Mouse (Mus musculus) hindbrain, embryonic 15.5 days (tissue): Measurements from ENCODE around the gene Phf14. TPM values are rescaled to one million over a fixed set of nuclear protein-coding genes. Genes with fewer than 3 reads are reported as not detected.
"Not testable (repeated sequence)": the region's sequence is repeated elsewhere in the genome, so short reads cannot be mapped to it uniquely, and the experiment has no call there.

Experiments
- ATAC-seq: fragments of 200-750 bp; cut with Nextera tagmentation; 2 replicates; pipeline ENCODE4 v1.8.0; 2017; ENCODE audit warnings: low read depth, moderate number of reproducible peaks, moderate TSS enrichment; ENCODE audit not compliant: low FRiP score
- H3K27ac ChIP-seq: fragments of 300-500 bp; sonication (generic); replicated peaks from 2 replicates; pipeline ENCODE4 v1.5.1; 2015; ENCODE audit warnings: mild to moderate bottlenecking, inconsistent platforms
- H3K27me3 ChIP-seq: fragments of 300-500 bp; sonication (generic); 2 replicates; pipeline ENCODE4 v1.6.1; 2015; ENCODE audit warnings: control low read depth, inconsistent platforms
- H3K36me3 ChIP-seq: fragments of 300-500 bp; sonication (generic); 2 replicates; pipeline ENCODE4 v1.6.1; 2015; ENCODE audit warnings: control low read depth, inconsistent platforms
- H3K4me1 ChIP-seq: fragments of 300-500 bp; sonication (generic); replicated peaks from 2 replicates; pipeline ENCODE4 v1.6.1; 2015; ENCODE audit warnings: control low read depth, inconsistent platforms
- H3K4me2 ChIP-seq: fragments of 300-500 bp; sonication (generic); 2 replicates; pipeline ENCODE4 v1.6.1; 2015; ENCODE audit warnings: moderate library complexity, mild to moderate bottlenecking, inconsistent platforms
- H3K4me3 ChIP-seq: fragments of 300-500 bp; sonication (generic); 2 replicates; pipeline ENCODE4 v1.5.1; 2015; ENCODE audit warnings: mild to moderate bottlenecking, inconsistent platforms
- H3K9ac ChIP-seq: fragments of 300-500 bp; sonication (generic); 2 replicates; pipeline ENCODE4 v1.6.1; 2015; ENCODE audit warnings: inconsistent platforms
- H3K9me3 ChIP-seq: fragments of 300-500 bp; sonication (generic); 2 replicates; pipeline ENCODE4 v1.6.1; 2016; ENCODE audit warnings: control low read depth, inconsistent platforms
- WGBS: fragments of 180-500 bp; shearing (Covaris S2); methylation state at CpG from one replicate; pipeline ENCODE4 v1.1.7; 2015; 5-methylcytosine and 5-hydroxymethylcytosine counted together
- polyA plus RNA-seq: library from polyadenylated mRNA; unstranded; fragments of >200 nt; fragmentation: Nextera tagmentation; extraction: Ambion mirVana; gene quantifications from 2 replicates; pipeline ENCODE4 v1.2.1, GENCODE M21; 2015

Gene Phf14
- 82.0 and 84.7 TPM in 2 replicates for polyA plus RNA-seq

- Histone ChIP-seq H3K27ac (peak within 1 kb of the TSS; percentile 88), H3K36me3 (peaks cover 11% of the 10 kb centered on the region), H3K9me3 (no peaks in the 10 kb centered on the region), H3K4me2 (peak within 1 kb of the TSS; percentile 78), H3K27me3 (no peaks in the 10 kb centered on the region), H3K9ac (peak within 1 kb of the TSS; percentile 96), H3K4me1 (peaks cover 22% of the 10 kb centered on the region), H3K4me3 (peak within 1 kb of the TSS; percentile 91)
- under 1% methylated on average over 59 of the region's 59 CpGs for WGBS
- ATAC-seq: peak; percentile 98
Observed at GRCm38 (mm10) chr6:11907269-11908032, at the start of gene Phf14, which contains the start of gene Ndufa4. Gene Phf14, plus strand, starts transcription at chr6:11907809. Gene Ndufa4, minus strand, starts transcription at chr6:11907497.

DNA sequence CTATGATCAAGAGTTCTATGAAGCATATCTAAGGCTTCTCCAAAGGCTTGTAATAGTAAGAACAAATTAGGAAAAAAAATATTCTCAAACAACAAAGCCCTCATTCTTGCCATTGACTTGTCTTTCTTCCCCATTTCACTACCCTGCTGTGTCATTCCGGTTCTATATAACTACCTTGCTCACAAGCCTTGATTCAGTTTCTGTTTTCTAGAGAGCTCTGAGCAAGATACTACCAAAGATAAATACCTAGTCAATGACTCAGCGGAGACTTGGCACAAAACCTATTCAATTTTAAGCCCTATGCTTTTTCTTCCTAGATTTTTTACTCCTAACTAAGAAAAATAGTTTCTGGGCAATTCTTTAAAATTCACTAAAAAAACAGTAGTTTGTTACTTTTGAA lies 32.2 kb upstream of the Phf14 start:
- not testable (repeated sequence) for H3K4me2 ChIP-seq, H3K9me3 ChIP-seq, H3K4me3 ChIP-seq, ATAC-seq, H3K9ac ChIP-seq, H3K27ac ChIP-seq, H3K4me1 ChIP-seq, H3K27me3 ChIP-seq, H3K36me3 ChIP-seq
- no CpG with 5 or more reads among the region's 2 CpGs for WGBS

DNA sequence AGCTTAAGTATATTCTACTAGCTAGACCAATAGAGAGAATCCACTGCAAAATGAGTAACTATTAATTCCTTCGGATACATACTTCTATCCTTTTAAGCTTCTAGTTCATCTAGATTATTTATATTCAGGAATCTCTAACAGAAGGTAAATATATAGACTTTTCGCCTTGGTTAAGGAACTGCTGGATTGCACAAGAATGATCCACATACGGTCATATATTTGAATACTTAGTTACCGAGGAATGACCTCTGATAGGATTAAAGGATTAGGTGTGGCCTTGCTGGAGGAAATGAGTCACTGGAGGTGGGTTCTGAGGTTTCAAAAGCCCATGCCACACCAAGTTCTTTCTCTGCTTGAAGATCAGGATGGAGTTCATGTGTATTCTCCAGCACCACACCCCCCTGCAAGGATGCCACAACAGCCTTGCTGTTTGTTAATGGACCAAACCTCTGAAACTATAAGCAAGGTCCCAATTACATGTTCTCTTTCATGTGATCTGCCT lies 6.7 kb upstream of the Phf14 start:
- 94% methylated on average over 4 of the region's 4 CpGs for WGBS
- H3K27ac ChIP-seq: no peak overlapping the region
- no peaks in the 10 kb centered on the region for H3K27me3 ChIP-seq
- no peak overlapping the region for H3K4me2 ChIP-seq
- peaks cover 5% of the 10 kb centered on the region for H3K4me1 ChIP-seq
- ATAC-seq: no peak
- H3K9me3 ChIP-seq: no peaks in the 10 kb centered on the region
- no peak overlapping the region for H3K4me3 ChIP-seq
- peaks cover 42% of the 10 kb centered on the region for H3K36me3 ChIP-seq
- H3K9ac ChIP-seq: no peak overlapping the region

GRCm38 (mm10) chr6:11906890-11907268 lies 730 bp upstream of the Phf14 start:
- no peaks in the 10 kb centered on the region for H3K27me3 ChIP-seq
- peak overlapping the region; percentile 91 for H3K4me3 ChIP-seq
- H3K9me3 ChIP-seq: no peaks in the 10 kb centered on the region
- H3K4me1 ChIP-seq: peaks cover 22% of the 10 kb centered on the region
- peak overlapping the region; percentile 88 for H3K27ac ChIP-seq
- ATAC-seq: peak; percentile 63
- H3K4me2 ChIP-seq: peak overlapping the region; percentile 78
- WGBS: 2% methylated on average over 5 of the region's 5 CpGs
- H3K9ac ChIP-seq: peak overlapping the region; percentile 96
- H3K36me3 ChIP-seq: peaks cover 11% of the 10 kb centered on the region

DNA sequence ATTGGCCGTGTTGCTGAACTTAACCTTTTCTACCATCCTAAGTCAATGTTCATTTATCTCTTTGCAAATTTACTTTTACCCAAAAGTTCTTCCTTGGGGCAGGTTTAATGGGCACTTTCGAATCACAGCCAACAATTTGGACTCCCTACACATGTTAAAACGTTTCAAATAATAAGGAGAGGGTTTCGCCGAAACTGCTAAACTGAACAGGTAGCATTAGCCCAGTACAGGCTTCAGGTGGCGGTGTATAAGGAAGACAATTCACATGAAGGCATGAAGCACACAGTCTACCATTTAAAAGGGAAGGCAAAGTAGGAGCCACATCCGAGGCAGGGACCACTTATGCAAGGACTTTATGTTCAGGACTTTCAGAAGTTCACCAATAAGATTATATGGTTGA lies 561 bp downstream of the Phf14 start:
- Histone ChIP-seq H3K27ac (no peak overlapping the region), H3K9ac (0 out of 2 replicates have a peak overlapping the region, but pooled peaks have one; percentile 96), H3K4me1 (peaks cover 22% of the 10 kb centered on the region), H3K4me3 (peak overlapping the region; percentile 91), H3K36me3 (peaks cover 7% of the 10 kb centered on the region; the same call in 1 of the 2 replicates), H3K4me2 (peak overlapping the region; percentile 78), H3K27me3 (no peaks in the 10 kb centered on the region), H3K9me3 (no peaks in the 10 kb centered on the region)
- no peak for ATAC-seq
- 30% methylated on average over 7 of the region's 7 CpGs for WGBS

DNA sequence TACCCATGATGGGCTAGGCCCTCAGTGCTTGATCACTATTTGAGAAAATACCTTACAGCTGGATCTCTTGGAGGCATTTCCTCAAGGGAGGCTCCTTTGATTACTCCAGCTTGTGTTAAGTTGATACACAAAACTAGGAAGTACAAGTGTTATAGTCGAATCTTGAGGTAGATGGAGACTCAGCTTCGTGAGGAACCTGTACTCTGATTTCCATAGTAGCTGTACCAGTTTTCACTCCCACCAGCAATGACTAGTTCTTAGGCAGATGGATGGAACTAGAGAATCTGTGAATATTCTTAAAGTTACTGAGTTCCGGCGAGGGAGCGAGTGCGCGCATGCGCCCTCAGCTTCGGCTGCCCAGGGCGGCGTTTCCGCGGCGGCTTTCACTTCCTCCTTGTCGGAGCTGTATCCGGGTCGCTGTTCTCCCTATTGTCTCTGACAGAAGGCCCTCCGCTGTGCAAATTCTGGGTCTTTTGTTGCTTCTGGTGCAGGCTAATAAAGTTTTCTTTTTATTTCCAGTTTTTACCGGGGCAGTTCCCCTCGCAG lies 18.0 kb downstream of the Phf14 start:
- 1% methylated on average over 20 of the region's 20 CpGs for WGBS
- H3K36me3 ChIP-seq: peaks cover 13% of the 10 kb centered on the region
- H3K27me3 ChIP-seq: no peaks in the 10 kb centered on the region
- peak overlapping the region; percentile 92 for H3K9ac ChIP-seq
- H3K9me3 ChIP-seq: no peaks in the 10 kb centered on the region
- H3K4me3 ChIP-seq: peak overlapping the region; percentile 87
- H3K27ac ChIP-seq: peak overlapping the region; percentile 99
- peak overlapping the region; percentile 80 for H3K4me2 ChIP-seq
- ATAC-seq: peak; percentile 97
- H3K4me1 ChIP-seq: peaks cover 32% of the 10 kb centered on the region

- peaks cover 32% of the 10 kb centered on the region for H3K4me1 ChIP-seq
- H3K9me3 ChIP-seq: no peaks in the 10 kb centered on the region
- peaks cover 13% of the 10 kb centered on the region for H3K36me3 ChIP-seq
- H3K27ac ChIP-seq: peak overlapping the region; percentile 99
- peak overlapping the region; percentile 80 for H3K4me2 ChIP-seq
- ATAC-seq: peak; percentile 89
- peak overlapping the region; percentile 92 for H3K9ac ChIP-seq
- no peaks in the 10 kb centered on the region for H3K27me3 ChIP-seq
- WGBS: under 1% methylated on average over 37 of the region's 40 CpGs
- H3K4me3 ChIP-seq: peak overlapping the region; percentile 87
Observed at GRCm38 (mm10) chr6:11926082-11926595, 18.5 kb downstream of the Phf14 start.

GRCm38 (mm10) chr6:11927485-11927884 lies 19.9 kb downstream of the Phf14 start:
- no peaks in the 10 kb centered on the region for H3K27me3 ChIP-seq
- ATAC-seq: no peak
- peak overlapping the region; percentile 87 for H3K4me3 ChIP-seq
- peak overlapping the region; percentile 80 for H3K4me2 ChIP-seq
- H3K9ac ChIP-seq: no peak overlapping the region
- H3K4me1 ChIP-seq: peaks cover 32% of the 10 kb centered on the region
- H3K9me3 ChIP-seq: no peaks in the 10 kb centered on the region
- 82% methylated on average over 6 of the region's 6 CpGs for WGBS
- H3K27ac ChIP-seq: no peak overlapping the region
- H3K36me3 ChIP-seq: peaks cover 13% of the 10 kb centered on the region

DNA sequence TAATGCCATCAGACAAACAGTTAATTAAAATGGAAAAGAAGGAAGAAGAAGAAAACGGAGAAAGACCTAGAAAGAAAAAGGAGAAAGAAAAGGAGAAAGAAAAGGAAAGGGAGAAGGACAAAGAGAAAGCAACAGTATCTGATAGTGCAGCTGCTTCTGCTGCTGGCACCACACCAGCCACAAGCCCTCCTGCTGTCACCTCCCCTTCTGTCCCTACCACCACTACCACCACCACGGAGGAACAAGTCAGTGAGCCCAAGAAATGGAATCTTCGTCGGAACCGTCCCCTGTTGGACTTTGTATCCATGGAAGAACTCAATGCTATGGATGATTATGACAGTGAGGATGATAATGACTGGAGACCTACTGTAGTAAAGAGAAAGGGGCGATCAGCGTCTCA lies 25.8 kb downstream of the Phf14 start:
- no peak overlapping the region for H3K4me3 ChIP-seq
- no peak overlapping the region for H3K27ac ChIP-seq
- no peaks in the 10 kb centered on the region for H3K27me3 ChIP-seq
- no peak for ATAC-seq
- 96% methylated on average over 7 of the region's 7 CpGs for WGBS
- H3K36me3 ChIP-seq: 0 out of 2 replicates have a peak, but pooled peaks cover 9% of the 10 kb centered on the region
- peaks cover 9% of the 10 kb centered on the region for H3K4me1 ChIP-seq
- H3K4me2 ChIP-seq: no peak overlapping the region
- H3K9me3 ChIP-seq: no peaks in the 10 kb centered on the region
- no peak overlapping the region for H3K9ac ChIP-seq

GRCm38 (mm10) chr6:11940895-11941294 lies 33.3 kb downstream of the Phf14 start:
- no peaks in the 10 kb centered on the region for H3K27me3 ChIP-seq
- no peaks in the 10 kb centered on the region for H3K9me3 ChIP-seq
- H3K4me2 ChIP-seq: no peak overlapping the region

GRCm38 (mm10) chr6:11942089-11942488 lies 34.5 kb downstream of the Phf14 start:
- H3K9me3 ChIP-seq: no peaks in the 10 kb centered on the region
- H3K27ac ChIP-seq: no peak overlapping the region
- no peaks in the 10 kb centered on the region for H3K4me1 ChIP-seq
- ATAC-seq: no peak
- H3K27me3 ChIP-seq: no peaks in the 10 kb centered on the region
- no peak overlapping the region for H3K4me2 ChIP-seq
- H3K4me3 ChIP-seq: no peak overlapping the region
- 82% methylated on average over 4 of the region's 4 CpGs for WGBS
- peaks cover 7% of the 10 kb centered on the region for H3K36me3 ChIP-seq
- no peak overlapping the region for H3K9ac ChIP-seq

More at GRCm38 (mm10) chr6:11940895-11941294, 33.3 kb downstream of the Phf14 start:
- H3K27ac ChIP-seq: no peak overlapping the region
- no peak overlapping the region for H3K4me3 ChIP-seq
- H3K4me1 ChIP-seq: no peaks in the 10 kb centered on the region
- H3K9ac ChIP-seq: no peak overlapping the region
- H3K36me3 ChIP-seq: peaks cover 7% of the 10 kb centered on the region
- ATAC-seq: no peak

DNA sequence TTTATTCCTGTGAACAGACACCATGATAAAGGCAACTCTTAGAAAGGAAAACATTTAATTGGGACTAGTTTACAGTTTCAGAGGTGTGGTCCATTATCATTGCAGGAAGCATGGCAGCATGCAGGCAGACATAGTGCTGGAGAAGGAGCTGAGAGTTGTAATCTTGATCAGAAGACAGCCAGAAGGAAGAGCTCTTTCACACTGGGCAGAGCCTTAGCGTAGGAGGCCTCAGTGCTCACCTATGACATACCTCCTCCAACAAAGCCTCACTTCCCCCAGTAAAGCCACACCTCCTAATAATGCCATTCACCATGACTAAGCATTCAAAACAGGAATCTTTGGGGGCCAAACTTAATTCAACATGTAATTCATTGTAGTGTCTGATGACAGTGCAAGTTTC lies 40.5 kb downstream of the Phf14 start:
- 100% methylated on average over 1 of the region's 1 CpGs for WGBS
- Histone ChIP-seq H3K36me3 (no peaks in the 10 kb centered on the region; the same call in 1 of the 2 replicates), H3K4me1 (no peaks in the 10 kb centered on the region), H3K4me2 (no peak overlapping the region), H3K9ac (no peak overlapping the region), H3K27me3 (no peaks in the 10 kb centered on the region), H3K9me3 (no peaks in the 10 kb centered on the region), H3K27ac (no peak overlapping the region), H3K4me3 (no peak overlapping the region)
- no peak for ATAC-seq
